Mouse (Mus musculus): ENCODE results near the gene Ets1. TPM values are rescaled to one million over a fixed set of nuclear protein-coding genes. Genes with fewer than 3 reads are reported as not detected.
A peak's percentile ranks its signal among the peaks of the same experiment; 100 is the strongest.

Gene Ets1
- polyA plus RNA-seq (2015; fragmentation: Nextera tagmentation; extraction: Ambion mirVana), result 16.0 and 16.7 TPM in 2 replicates

- Histone ChIP-seq H3K4me1 (no peaks in the 10 kb centered on the region), H3K4me3 (no peak within 1 kb of the TSS), H3K27ac (no peak within 1 kb of the TSS), H3K9me3 (replicated peaks) (no peaks in the 10 kb centered on the region), H3K27me3 (peaks cover 48% of the 10 kb centered on the region), H3K36me3 (ENCODE audit: poor library complexity, severe bottlenecking) (no peaks in the 10 kb centered on the region), H3K4me2 (peak within 1 kb of the TSS; percentile 15; the same call in 1 of the 2 replicates), H3K9ac (no peak within 1 kb of the TSS)
- 0% methylated on average over 10 of the region's 10 CpGs for WGBS
- ATAC-seq, result no peak
Observed at GRCm38 (mm10) chr9:32635627-32636385, at the start of gene Ets1. Gene Ets1, plus strand, starts transcription at chr9:32636221.

GRCm38 (mm10) chr9:32589900-32590299 is 46.1 kb upstream of the Ets1 start:
- Histone ChIP-seq H3K9me3 (replicated peaks) (no peaks in the 10 kb centered on the region), H3K36me3 (ENCODE audit: poor library complexity, severe bottlenecking) (no peaks in the 10 kb centered on the region), H3K27ac (no peak overlapping the region), H3K4me3 (no peak overlapping the region), H3K4me2 (no peak overlapping the region), H3K4me1 (peaks cover 7% of the 10 kb centered on the region), H3K9ac (no peak overlapping the region), H3K27me3 (peaks cover 41% of the 10 kb centered on the region)
- peak; percentile 75 for ATAC-seq
- WGBS, result 11% methylated on average over 8 of the region's 8 CpGs

GRCm38 (mm10) chr9:32590571-32590970 is 45.5 kb upstream of the Ets1 start:
- 46% methylated on average over 5 of the region's 5 CpGs for WGBS

GRCm38 (mm10) chr9:32591732-32592582 is 44.1 kb upstream of the Ets1 start:
- H3K27me3 ChIP-seq, result peaks cover 49% of the 10 kb centered on the region
- no peak overlapping the region for H3K9ac ChIP-seq
- peak; percentile 70 for ATAC-seq
- no peak overlapping the region for H3K4me3 ChIP-seq
- H3K36me3 ChIP-seq (ENCODE audit: poor library complexity, severe bottlenecking), result no peaks in the 10 kb centered on the region
- H3K4me2 ChIP-seq, result 0 out of 2 replicates have a peak overlapping the region, but pooled peaks have one; percentile 4
- 6% methylated on average over 14 of the region's 14 CpGs for WGBS
- no peaks in the 10 kb centered on the region for H3K9me3 ChIP-seq (replicated peaks)
- H3K27ac ChIP-seq, result no peak overlapping the region
- H3K4me1 ChIP-seq, result peaks cover 7% of the 10 kb centered on the region

More at GRCm38 (mm10) chr9:32590571-32590970, 45.5 kb upstream of the Ets1 start:
- Histone ChIP-seq H3K27ac (no peak overlapping the region), H3K9me3 (replicated peaks) (no peaks in the 10 kb centered on the region), H3K4me1 (peaks cover 7% of the 10 kb centered on the region), H3K4me3 (no peak overlapping the region), H3K4me2 (no peak overlapping the region), H3K9ac (no peak overlapping the region), H3K36me3 (ENCODE audit: poor library complexity, severe bottlenecking) (no peaks in the 10 kb centered on the region), H3K27me3 (peaks cover 44% of the 10 kb centered on the region)
- ATAC-seq, result no peak

- no peak overlapping the region for H3K9ac ChIP-seq
- H3K4me1 ChIP-seq, result peaks cover 7% of the 10 kb centered on the region
- WGBS, result 2% methylated on average over 2 of the region's 2 CpGs
- ATAC-seq, result no peak
- H3K9me3 ChIP-seq (replicated peaks), result no peaks in the 10 kb centered on the region
- H3K4me3 ChIP-seq, result no peak overlapping the region
- peaks cover 45% of the 10 kb centered on the region for H3K27me3 ChIP-seq
- H3K4me2 ChIP-seq, result no peak overlapping the region
- H3K27ac ChIP-seq, result no peak overlapping the region
- no peaks in the 10 kb centered on the region for H3K36me3 ChIP-seq (ENCODE audit: poor library complexity, severe bottlenecking)
Observed at GRCm38 (mm10) chr9:32592583-32592890, 43.5 kb upstream of the Ets1 start.

- Histone ChIP-seq H3K27ac (no peak overlapping the region), H3K4me3 (no peak overlapping the region), H3K9me3 (replicated peaks) (no peaks in the 10 kb centered on the region), H3K27me3 (peaks cover 36% of the 10 kb centered on the region), H3K36me3 (ENCODE audit: poor library complexity, severe bottlenecking) (no peaks in the 10 kb centered on the region), H3K4me2 (no peak overlapping the region), H3K9ac (no peak overlapping the region), H3K4me1 (peaks cover 7% of the 10 kb centered on the region)
- ATAC-seq, result no peak
- WGBS, result 21% methylated on average over 1 of the region's 1 CpGs
Observed at GRCm38 (mm10) chr9:32593816-32594215, 42.2 kb upstream of the Ets1 start.

GRCm38 (mm10) chr9:32594346-32594745 is 41.7 kb upstream of the Ets1 start:
- 48% methylated on average over 4 of the region's 4 CpGs for WGBS
- H3K9me3 ChIP-seq (replicated peaks), result no peaks in the 10 kb centered on the region
- ATAC-seq, result no peak
- peaks cover 37% of the 10 kb centered on the region for H3K27me3 ChIP-seq
- H3K4me1 ChIP-seq, result peaks cover 7% of the 10 kb centered on the region
- H3K9ac ChIP-seq, result no peak overlapping the region
- H3K36me3 ChIP-seq (ENCODE audit: poor library complexity, severe bottlenecking), result no peaks in the 10 kb centered on the region
- H3K4me2 ChIP-seq, result no peak overlapping the region
- H3K27ac ChIP-seq, result no peak overlapping the region
- no peak overlapping the region for H3K4me3 ChIP-seq

GRCm38 (mm10) chr9:32595076-32595820 is 40.8 kb upstream of the Ets1 start:
- H3K4me2 ChIP-seq, result no peak overlapping the region
- H3K9me3 ChIP-seq (replicated peaks), result no peaks in the 10 kb centered on the region
- ATAC-seq, result peak; percentile 41; the same call in 1 of the 2 replicates
- H3K9ac ChIP-seq, result no peak overlapping the region
- H3K36me3 ChIP-seq (ENCODE audit: poor library complexity, severe bottlenecking), result no peaks in the 10 kb centered on the region
- H3K4me1 ChIP-seq, result peaks cover 7% of the 10 kb centered on the region
- 59% methylated on average over 7 of the region's 7 CpGs for WGBS
- H3K4me3 ChIP-seq, result no peak overlapping the region
- no peak overlapping the region for H3K27ac ChIP-seq
- peaks cover 37% of the 10 kb centered on the region for H3K27me3 ChIP-seq

- H3K27me3 ChIP-seq, result peaks cover 40% of the 10 kb centered on the region
- no peak for ATAC-seq
- H3K9me3 ChIP-seq (replicated peaks), result no peaks in the 10 kb centered on the region
- 87% methylated on average over 8 of the region's 8 CpGs for WGBS
- no peak overlapping the region for H3K9ac ChIP-seq
- H3K36me3 ChIP-seq (ENCODE audit: poor library complexity, severe bottlenecking), result no peaks in the 10 kb centered on the region
- H3K27ac ChIP-seq, result no peak overlapping the region
- no peak overlapping the region for H3K4me2 ChIP-seq
- no peak overlapping the region for H3K4me3 ChIP-seq
- peaks cover 7% of the 10 kb centered on the region for H3K4me1 ChIP-seq
Observed at GRCm38 (mm10) chr9:32596366-32596765, 39.7 kb upstream of the Ets1 start.

GRCm38 (mm10) chr9:32601953-32602352 is 34.1 kb upstream of the Ets1 start:
- ATAC-seq, result no peak
- WGBS, result 90% methylated on average over 5 of the region's 5 CpGs

GRCm38 (mm10) chr9:32603097-32603496 is 32.9 kb upstream of the Ets1 start:
- peaks cover 14% of the 10 kb centered on the region; the same call in 1 of the 2 replicates for H3K27me3 ChIP-seq
- no peak for ATAC-seq
- H3K36me3 ChIP-seq (ENCODE audit: poor library complexity, severe bottlenecking), result no peaks in the 10 kb centered on the region
- H3K4me1 ChIP-seq, result no peaks in the 10 kb centered on the region
- no peaks in the 10 kb centered on the region for H3K9me3 ChIP-seq (replicated peaks)
- no peak overlapping the region for H3K4me3 ChIP-seq
- no peak overlapping the region for H3K9ac ChIP-seq
- H3K27ac ChIP-seq, result no peak overlapping the region
- H3K4me2 ChIP-seq, result no peak overlapping the region
- 80% methylated on average over 7 of the region's 7 CpGs for WGBS

More at GRCm38 (mm10) chr9:32601953-32602352, 34.1 kb upstream of the Ets1 start:
- no peaks in the 10 kb centered on the region for H3K4me1 ChIP-seq
- H3K27me3 ChIP-seq, result peaks cover 14% of the 10 kb centered on the region; the same call in 1 of the 2 replicates
- H3K9ac ChIP-seq, result no peak overlapping the region
- H3K36me3 ChIP-seq (ENCODE audit: poor library complexity, severe bottlenecking), result no peaks in the 10 kb centered on the region
- H3K9me3 ChIP-seq (replicated peaks), result no peaks in the 10 kb centered on the region
- H3K4me2 ChIP-seq, result no peak overlapping the region
- no peak overlapping the region for H3K4me3 ChIP-seq
- no peak overlapping the region for H3K27ac ChIP-seq
